Mouse (Mus musculus) neural tube, embryonic 11.5 days (tissue): ENCODE data around the gene Rec114. TPM values are rescaled to one million over a fixed set of nuclear protein-coding genes. Genes with fewer than 3 reads are reported as not detected.

Source experiments
- ATAC-seq: fragments of 200-750 bp; cut with Nextera tagmentation; 2 replicates; pipeline ENCODE4 v1.8.0; 2017; ENCODE audit warnings: moderate number of reproducible peaks, mild to moderate bottlenecking, moderate TSS enrichment, moderate library complexity; ENCODE audit not compliant: insufficient read depth, low FRiP score, low TSS enrichment
- DNase-seq: peaks from one replicate; pipeline ENCODE4 v3.0.0-alpha.2; 2015; ENCODE audit warnings: low spot score
- H3K27ac ChIP-seq: fragments of 300-500 bp; sonication (generic); 2 replicates; pipeline ENCODE4 v1.5.1; 2014; ENCODE audit warnings: low read depth, mild to moderate bottlenecking, low read length
- H3K27me3 ChIP-seq: fragments of 300-500 bp; sonication (generic); 2 replicates; pipeline ENCODE4 v1.6.1; 2014; ENCODE audit warnings: mild to moderate bottlenecking, low read length, mixed read lengths; ENCODE audit not compliant: control insufficient read depth, insufficient read depth
- H3K36me3 ChIP-seq: fragments of 300-500 bp; sonication (generic); 2 replicates; pipeline ENCODE4 v1.6.1; 2014; ENCODE audit warnings: mild to moderate bottlenecking, low read length, moderate library complexity, mixed read lengths; ENCODE audit not compliant: control insufficient read depth, insufficient read depth
- H3K4me1 ChIP-seq: fragments of 300-500 bp; sonication (generic); 2 replicates; pipeline ENCODE4 v1.6.1; 2014; ENCODE audit warnings: low read length, mixed read lengths; ENCODE audit not compliant: control insufficient read depth, insufficient read depth
- H3K4me2 ChIP-seq: fragments of 300-500 bp; sonication (generic); 2 replicates; pipeline ENCODE4 v1.6.1; 2014; ENCODE audit warnings: low read depth, mild to moderate bottlenecking, moderate library complexity
- H3K4me3 ChIP-seq: fragments of 300-500 bp; sonication (generic); 2 replicates; pipeline ENCODE4 v1.5.1; 2014; ENCODE audit warnings: low read depth, low read length
- H3K9ac ChIP-seq: fragments of 300-500 bp; sonication (generic); 2 replicates; pipeline ENCODE4 v1.6.1; 2014; ENCODE audit warnings: mild to moderate bottlenecking, low read length
- H3K9me3 ChIP-seq: fragments of 300-500 bp; sonication (generic); 2 replicates; pipeline ENCODE4 v1.6.1; 2016; ENCODE audit warnings: low read length; ENCODE audit not compliant: control insufficient read depth
- WGBS: fragments of 180-500 bp; shearing (Covaris S2); extraction: QIAGEN DNeasy Blood & Tissue Kit; methylation state at CpG from one replicate; pipeline ENCODE4 v1.1.7; 2014; 5-methylcytosine and 5-hydroxymethylcytosine counted together
- polyA plus RNA-seq: library from polyadenylated mRNA; unstranded; fragments of >200 nt; fragmentation: Nextera tagmentation; extraction: Ambion mirVana; gene quantifications from 2 replicates; pipeline ENCODE4 v1.2.1, GENCODE M21; 2014

Rec114 gene
- polyA plus RNA-seq, 1 experiment from 2014 or later = 2.7 TPM

DNA sequence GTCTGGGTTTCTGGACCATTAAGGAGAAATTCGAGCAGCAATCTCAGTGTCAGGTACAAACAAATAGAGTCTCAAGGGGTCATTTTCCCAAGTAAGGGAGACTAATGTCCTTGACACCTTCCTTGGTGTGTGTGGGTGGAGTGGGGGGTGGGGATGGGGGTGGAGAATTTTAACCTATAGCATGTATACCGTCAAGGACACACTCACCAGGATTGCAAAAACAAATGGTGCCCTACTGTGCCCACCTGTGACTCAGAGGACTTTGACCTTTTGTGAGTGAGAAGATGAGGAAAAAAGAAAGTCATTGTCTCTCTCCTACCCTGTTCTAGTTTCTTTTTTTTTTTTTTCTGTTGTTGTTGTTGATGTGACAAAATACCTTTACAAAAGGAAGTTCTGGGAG lies 18.3 kb upstream of the Rec114 start:
- H3K4me3 ChIP-seq = no peak overlapping the region
- H3K4me1 ChIP-seq = no peaks in the 10 kb centered on the region
- no peaks in the 10 kb centered on the region for H3K9me3 ChIP-seq
- H3K4me2 ChIP-seq = no peak overlapping the region
- no peak overlapping the region for H3K27ac ChIP-seq
- no peaks in the 10 kb centered on the region for H3K36me3 ChIP-seq
- H3K9ac ChIP-seq = no peak overlapping the region
- 58% methylated on average over 2 of the region's 2 CpGs for WGBS
- ATAC-seq = no peak
- DNase-seq = no peak
- no peaks in the 10 kb centered on the region for H3K27me3 ChIP-seq

- ATAC-seq = no peak
- Histone ChIP-seq H3K27me3 (no peaks in the 10 kb centered on the region), H3K4me1 (no peaks in the 10 kb centered on the region), H3K9me3 (no peaks in the 10 kb centered on the region), H3K4me3 (no peak overlapping the region), H3K36me3 (no peaks in the 10 kb centered on the region), H3K9ac (no peak overlapping the region), H3K4me2 (no peak overlapping the region), H3K27ac (no peak overlapping the region)
- whole genome bisulfite sequencing = 91% methylated on average over 7 of the region's 7 CpGs
- DNase-seq = no peak
Measured at GRCm38 (mm10) chr9:58758754-58759153, 15.0 kb upstream of the Rec114 start.

GRCm38 (mm10) chr9:58756371-58757132 lies 12.8 kb upstream of the Rec114 start:
- no peak overlapping the region for H3K4me3 ChIP-seq
- H3K27ac ChIP-seq = no peak overlapping the region
- H3K9me3 ChIP-seq = no peaks in the 10 kb centered on the region
- DNase-seq (no peak), ATAC-seq (no peak)
- WGBS = 77% methylated on average over 12 of the region's 12 CpGs
- no peaks in the 10 kb centered on the region for H3K27me3 ChIP-seq
- H3K4me2 ChIP-seq = no peak overlapping the region
- no peaks in the 10 kb centered on the region for H3K4me1 ChIP-seq
- H3K36me3 ChIP-seq = no peaks in the 10 kb centered on the region
- H3K9ac ChIP-seq = no peak overlapping the region

DNA sequence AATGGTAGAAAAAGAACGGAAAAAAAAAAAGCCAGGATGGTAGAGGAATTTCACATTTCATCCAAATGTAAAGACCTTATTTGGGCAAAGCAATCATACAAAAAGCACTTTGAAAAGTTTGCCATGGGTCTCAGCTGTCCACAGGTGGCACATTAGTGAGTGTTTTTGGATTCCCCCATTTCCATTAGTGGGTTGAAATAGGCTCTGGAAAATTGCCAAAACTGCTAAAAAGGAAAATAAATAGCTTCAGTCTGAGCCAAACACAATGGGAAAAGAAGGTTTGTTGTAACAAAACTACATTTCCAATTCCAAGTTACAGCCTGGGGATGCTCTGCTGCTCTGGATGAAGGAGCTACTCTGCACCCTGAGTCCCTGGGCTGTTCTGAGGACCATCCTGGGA lies 9.8 kb upstream of the Rec114 start:
- 88% methylated on average over 1 of the region's 1 CpGs for whole genome bisulfite sequencing
- Histone ChIP-seq H3K4me2 (no peak overlapping the region), H3K27ac (no peak overlapping the region), H3K36me3 (no peaks in the 10 kb centered on the region), H3K9ac (no peak overlapping the region), H3K9me3 (no peaks in the 10 kb centered on the region), H3K4me3 (no peak overlapping the region), H3K27me3 (no peaks in the 10 kb centered on the region), H3K4me1 (no peaks in the 10 kb centered on the region)
- no peak for ATAC-seq
- DNase-seq = no peak

- WGBS = 66% methylated on average over 4 of the region's 4 CpGs
- ATAC-seq = no peak
Measured at GRCm38 (mm10) chr9:58748142-58748541, 4.4 kb upstream of the Rec114 start.

DNA sequence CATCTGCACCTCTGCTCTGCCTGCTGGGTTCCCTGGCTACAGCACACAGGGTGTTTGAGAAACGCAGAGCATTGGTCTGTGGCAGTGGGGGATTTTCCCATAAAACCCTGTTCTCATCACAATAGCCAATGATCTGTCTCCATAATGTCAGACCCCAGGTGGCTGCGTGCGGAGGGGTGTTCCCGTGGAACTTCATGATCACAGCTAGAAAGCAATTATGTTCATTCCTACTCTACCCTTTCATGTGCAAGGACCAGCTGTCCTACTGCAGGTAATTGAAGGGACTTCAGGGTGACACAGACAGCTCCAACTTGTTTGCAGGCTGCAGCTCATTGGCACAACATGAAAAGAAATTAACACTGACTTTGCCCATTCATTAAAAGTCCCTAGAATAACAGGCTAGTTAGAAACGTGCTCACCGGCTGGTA lies 3.6 kb upstream of the Rec114 start:
- no peak overlapping the region for H3K27ac ChIP-seq
- H3K9ac ChIP-seq = no peak overlapping the region
- H3K9me3 ChIP-seq = no peaks in the 10 kb centered on the region
- DNase-seq (peak; percentile 28), ATAC-seq (no peak)
- no peaks in the 10 kb centered on the region for H3K36me3 ChIP-seq
- H3K4me2 ChIP-seq = no peak overlapping the region
- no peak overlapping the region for H3K4me3 ChIP-seq
- no peaks in the 10 kb centered on the region for H3K4me1 ChIP-seq
- 16% methylated on average over 6 of the region's 6 CpGs for WGBS
- H3K27me3 ChIP-seq = no peaks in the 10 kb centered on the region

More at GRCm38 (mm10) chr9:58748142-58748541, 4.4 kb upstream of the Rec114 start:
- no peak overlapping the region for H3K27ac ChIP-seq
- DNase-seq = no peak
- no peak overlapping the region for H3K4me3 ChIP-seq
- H3K36me3 ChIP-seq = no peaks in the 10 kb centered on the region
- no peaks in the 10 kb centered on the region for H3K9me3 ChIP-seq
- H3K4me2 ChIP-seq = no peak overlapping the region
- no peaks in the 10 kb centered on the region for H3K4me1 ChIP-seq
- H3K27me3 ChIP-seq = no peaks in the 10 kb centered on the region
- H3K9ac ChIP-seq = no peak overlapping the region

DNA sequence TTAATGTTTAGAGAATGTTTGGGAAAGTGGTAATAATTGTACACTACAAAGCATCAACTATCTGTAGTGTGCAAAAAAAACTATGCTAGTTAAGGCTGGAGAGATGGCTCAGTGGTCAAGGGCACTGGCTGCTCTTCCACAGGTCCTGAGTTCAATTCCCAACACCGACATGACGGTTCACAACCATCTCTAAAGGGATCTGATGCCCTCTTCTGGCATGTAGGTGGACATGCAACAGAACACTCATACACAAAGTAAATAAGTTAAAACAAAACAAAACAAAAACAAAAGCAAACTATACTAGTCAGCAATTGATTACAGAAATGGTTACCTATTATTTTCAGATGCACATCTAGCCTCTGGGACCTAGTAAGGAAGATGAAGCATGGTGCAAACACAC lies 1.1 kb downstream of the Rec114 start:
- no peaks in the 10 kb centered on the region for H3K27me3 ChIP-seq
- no peak for DNase-seq
- no peaks in the 10 kb centered on the region for H3K4me1 ChIP-seq
- no peak overlapping the region for H3K4me3 ChIP-seq
- no peak overlapping the region for H3K4me2 ChIP-seq
- 97% methylated on average over 2 of the region's 2 CpGs for WGBS
- H3K36me3 ChIP-seq = no peaks in the 10 kb centered on the region
- no peak for ATAC-seq
- H3K9me3 ChIP-seq = no peaks in the 10 kb centered on the region
- no peak overlapping the region for H3K9ac ChIP-seq
- H3K27ac ChIP-seq = no peak overlapping the region

DNA sequence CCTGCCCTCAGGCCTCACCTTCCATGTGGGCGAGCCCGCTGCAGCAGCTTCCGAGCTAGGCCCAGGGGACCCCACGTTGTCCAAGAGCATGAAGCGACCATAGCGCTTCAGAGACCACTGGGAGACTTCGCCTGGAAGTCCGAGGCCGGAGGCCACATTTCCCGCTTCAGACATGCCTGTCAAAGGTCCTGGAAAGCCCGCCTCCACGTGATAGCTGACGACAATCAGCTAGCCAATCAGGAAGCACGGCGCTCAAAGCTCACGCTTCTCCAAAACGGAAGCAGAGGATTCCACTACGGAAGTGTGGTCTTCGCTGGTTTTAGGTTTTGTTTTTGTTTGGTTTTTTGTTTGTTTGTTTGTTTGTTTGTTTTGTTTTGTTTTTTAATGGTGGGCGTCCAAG lies 2.4 kb downstream of the Rec114 start:
- H3K4me2 ChIP-seq = no peak overlapping the region
- no peak overlapping the region for H3K27ac ChIP-seq
- 79% methylated on average over 20 of the region's 20 CpGs for WGBS
- ATAC-seq (no peak), DNase-seq (no peak)
- H3K36me3 ChIP-seq = no peaks in the 10 kb centered on the region
- H3K9me3 ChIP-seq = no peaks in the 10 kb centered on the region
- no peak overlapping the region for H3K9ac ChIP-seq
- no peaks in the 10 kb centered on the region for H3K4me1 ChIP-seq
- H3K4me3 ChIP-seq = no peak overlapping the region
- no peaks in the 10 kb centered on the region for H3K27me3 ChIP-seq

DNA sequence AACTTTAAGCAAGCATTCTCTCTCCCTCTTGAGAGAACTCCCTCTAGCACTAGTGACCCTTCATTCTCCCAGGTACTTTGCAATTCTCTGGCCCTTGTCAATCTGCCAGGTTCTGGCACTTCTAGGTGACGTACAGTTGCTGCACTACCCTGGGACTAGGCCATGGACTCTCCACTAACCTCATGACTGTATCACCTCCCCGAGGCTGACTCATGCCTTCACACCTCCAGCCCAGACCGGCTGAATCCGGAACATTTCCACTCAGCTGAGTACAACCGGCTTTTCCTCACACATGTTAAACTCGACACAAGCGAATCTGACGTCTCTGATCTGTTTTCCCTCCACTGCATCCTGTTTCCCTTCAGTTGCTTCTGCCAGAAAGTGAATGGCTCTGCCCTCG lies 4.0 kb downstream of the Rec114 start:
- Histone ChIP-seq H3K36me3 (no peaks in the 10 kb centered on the region), H3K9me3 (no peaks in the 10 kb centered on the region), H3K27me3 (no peaks in the 10 kb centered on the region), H3K4me1 (no peaks in the 10 kb centered on the region), H3K9ac (no peak overlapping the region), H3K4me3 (no peak overlapping the region), H3K27ac (no peak overlapping the region), H3K4me2 (no peak overlapping the region)
- ATAC-seq (no peak), DNase-seq (no peak)
- WGBS = 80% methylated on average over 9 of the region's 9 CpGs
